Mouse (Mus musculus): Measurements from ENCODE around the gene Chtf18. TPM values are rescaled to one million over a fixed set of nuclear protein-coding genes. Genes with fewer than 3 reads are reported as not detected.

Chtf18 gene
- total RNA-seq (2014; rRNA removed), result 4.9 and 7.8 TPM in 2 replicates
- 4.9 and 5.4 TPM in 2 replicates for polyA plus RNA-seq (2015; fragmentation: Nextera tagmentation; extraction: Ambion mirVana)

- no peaks in the 10 kb centered on the region for H3K9me3 ChIP-seq (ENCODE audit: low read length)
- 0 out of 2 replicates have a peak, but pooled peaks cover 10% of the 10 kb centered on the region for H3K36me3 ChIP-seq (ENCODE audit: insufficient read depth, low read length)
- H3K27me3 ChIP-seq (ENCODE audit: insufficient read depth, low read length), result no peaks in the 10 kb centered on the region
- DNase-seq (ENCODE audit: low spot score), result peak; percentile 100
- TF ChIP-seq CTCF (IDR thresholded peaks at IDR 0.05; ENCODE audit: low read depth), result no peak
- WGBS, result under 1% methylated on average over 37 of the region's 37 CpGs
- peak within 1 kb of the TSS; percentile 61 for H3K4me3 ChIP-seq (ENCODE audit: low read length)
- peaks cover 16% of the 10 kb centered on the region for H3K4me1 ChIP-seq (ENCODE audit: insufficient read depth, low read length)
- peak within 1 kb of the TSS; percentile 75 for H3K27ac ChIP-seq
- peak within 1 kb of the TSS; percentile 80 for H3K9ac ChIP-seq (replicated peaks; ENCODE audit: low read length)
- ATAC-seq, result peak; percentile 99
- peak within 1 kb of the TSS; percentile 94 for H3K4me2 ChIP-seq (ENCODE audit: low read depth, low read length)
Observed at GRCm38 (mm10) chr17:25727265-25728008, at the start of gene Chtf18, which contains the start of gene Rpusd1. Gene Chtf18 (minus strand): TSS chr17:25727419. Gene Rpusd1 (plus strand): TSS chr17:25727670.

- H3K27ac ChIP-seq, result no peak overlapping the region
- H3K4me3 ChIP-seq (ENCODE audit: low read length), result no peak overlapping the region
- H3K36me3 ChIP-seq (ENCODE audit: insufficient read depth, low read length), result 0 out of 2 replicates have a peak, but pooled peaks cover 4% of the 10 kb centered on the region
- no peaks in the 10 kb centered on the region for H3K9me3 ChIP-seq (ENCODE audit: low read length)
- H3K4me2 ChIP-seq (ENCODE audit: low read depth, low read length), result no peak overlapping the region
- no peaks in the 10 kb centered on the region for H3K27me3 ChIP-seq (ENCODE audit: insufficient read depth, low read length)
- TF ChIP-seq CTCF (IDR thresholded peaks at IDR 0.05; ENCODE audit: low read depth), result no peak
- WGBS, result 85% methylated on average over 10 of the region's 10 CpGs
- no peak overlapping the region for H3K9ac ChIP-seq (replicated peaks; ENCODE audit: low read length)
- ATAC-seq (no peak), DNase-seq (ENCODE audit: low spot score) (no peak)
- peaks cover 7% of the 10 kb centered on the region; the same call in 1 of the 2 replicates for H3K4me1 ChIP-seq (ENCODE audit: insufficient read depth, low read length)
Observed at GRCm38 (mm10) chr17:25775318-25776062, 48.3 kb upstream of the Chtf18 start.

GRCm38 (mm10) chr17:25773549-25774120 is 46.4 kb upstream of the Chtf18 start, which contains the start of gene Narfl:
Gene Narfl (plus strand): TSS chr17:25773776.
- Histone ChIP-seq H3K4me3 (ENCODE audit: low read length) (peak within 1 kb of the TSS; percentile 72), H3K9me3 (ENCODE audit: low read length) (no peaks in the 10 kb centered on the region), H3K9ac (replicated peaks; ENCODE audit: low read length) (peak within 1 kb of the TSS; percentile 82), H3K27ac (no peak within 1 kb of the TSS), H3K36me3 (ENCODE audit: insufficient read depth, low read length) (0 out of 2 replicates have a peak, but pooled peaks cover 4% of the 10 kb centered on the region), H3K4me1 (ENCODE audit: insufficient read depth, low read length) (peaks cover 7% of the 10 kb centered on the region; the same call in 1 of the 2 replicates), H3K27me3 (ENCODE audit: insufficient read depth, low read length) (no peaks in the 10 kb centered on the region), H3K4me2 (ENCODE audit: low read depth, low read length) (peak within 1 kb of the TSS; percentile 89)
- peak; percentile 98 for TF ChIP-seq CTCF (IDR thresholded peaks at IDR 0.05; ENCODE audit: low read depth)
- WGBS, result under 1% methylated on average over 37 of the region's 37 CpGs
- peak; percentile 99 for DNase-seq (ENCODE audit: low spot score)
- peak; percentile 90 for ATAC-seq

GRCm38 (mm10) chr17:25769331-25769730 is 42.1 kb upstream of the Chtf18 start:
- Histone ChIP-seq H3K4me1 (ENCODE audit: insufficient read depth, low read length) (peaks cover 5% of the 10 kb centered on the region; the same call in 1 of the 2 replicates), H3K27me3 (ENCODE audit: insufficient read depth, low read length) (no peaks in the 10 kb centered on the region), H3K4me2 (ENCODE audit: low read depth, low read length) (no peak overlapping the region), H3K9me3 (ENCODE audit: low read length) (no peaks in the 10 kb centered on the region), H3K9ac (replicated peaks; ENCODE audit: low read length) (no peak overlapping the region), H3K36me3 (ENCODE audit: insufficient read depth, low read length) (no peaks in the 10 kb centered on the region), H3K4me3 (ENCODE audit: low read length) (no peak overlapping the region), H3K27ac (no peak overlapping the region)
- TF ChIP-seq CTCF (IDR thresholded peaks at IDR 0.05; ENCODE audit: low read depth), result no peak
- ATAC-seq, result no peak
- no peak for DNase-seq (ENCODE audit: low spot score)
- WGBS, result 43% methylated on average over 9 of the region's 9 CpGs

GRCm38 (mm10) chr17:25765886-25766285 is 38.7 kb upstream of the Chtf18 start:
- H3K27ac ChIP-seq, result no peak overlapping the region
- no peak for DNase-seq (ENCODE audit: low spot score)

GRCm38 (mm10) chr17:25762591-25762990 is 35.4 kb upstream of the Chtf18 start:
- ATAC-seq (no peak), DNase-seq (ENCODE audit: low spot score) (no peak)
- H3K9ac ChIP-seq (replicated peaks; ENCODE audit: low read length), result no peak overlapping the region
- 32% methylated on average over 3 of the region's 3 CpGs for WGBS
- H3K4me2 ChIP-seq (ENCODE audit: low read depth, low read length), result no peak overlapping the region
- H3K27me3 ChIP-seq (ENCODE audit: insufficient read depth, low read length), result no peaks in the 10 kb centered on the region
- no peaks in the 10 kb centered on the region for H3K36me3 ChIP-seq (ENCODE audit: insufficient read depth, low read length)
- no peak overlapping the region for H3K4me3 ChIP-seq (ENCODE audit: low read length)
- H3K4me1 ChIP-seq (ENCODE audit: insufficient read depth, low read length), result no peaks in the 10 kb centered on the region
- no peak for TF ChIP-seq CTCF (IDR thresholded peaks at IDR 0.05; ENCODE audit: low read depth)
- H3K27ac ChIP-seq, result no peak overlapping the region
- no peaks in the 10 kb centered on the region for H3K9me3 ChIP-seq (ENCODE audit: low read length)

More at GRCm38 (mm10) chr17:25765886-25766285, 38.7 kb upstream of the Chtf18 start:
- ATAC-seq, result no peak
- Histone ChIP-seq H3K4me3 (ENCODE audit: low read length) (no peak overlapping the region), H3K9ac (replicated peaks; ENCODE audit: low read length) (no peak overlapping the region), H3K36me3 (ENCODE audit: insufficient read depth, low read length) (no peaks in the 10 kb centered on the region), H3K4me2 (ENCODE audit: low read depth, low read length) (no peak overlapping the region), H3K27me3 (ENCODE audit: insufficient read depth, low read length) (no peaks in the 10 kb centered on the region), H3K9me3 (ENCODE audit: low read length) (no peaks in the 10 kb centered on the region), H3K4me1 (ENCODE audit: insufficient read depth, low read length) (no peaks in the 10 kb centered on the region)
- no peak for TF ChIP-seq CTCF (IDR thresholded peaks at IDR 0.05; ENCODE audit: low read depth)
- 38% methylated on average over 5 of the region's 5 CpGs for WGBS

All from hindbrain, postnatal 0 days (tissue).